Mouse (Mus musculus) mouse trophoblast stem cell (cell line): Measurements from ENCODE around the gene Snca.

Experiments used
- in situ Hi-C, 2 experiments: fragments of 300-500 bp; cut with MseI, MboI; formaldehyde crosslinking; loops; 2 replicates in 1 of 2; 3 replicates in 1 of 2; pipeline ENCODE4 v1.15.1; 2025

Gene Snca

GRCm38 (mm10) chr6:60717566-60717965 is 112.1 kb downstream of the Snca start:
- in situ Hi-C loops = no loop called here

GRCm38 (mm10) chr6:60709997-60710471 is 119.6 kb downstream of the Snca start:
- in situ Hi-C loops = no loop called here

DNA sequence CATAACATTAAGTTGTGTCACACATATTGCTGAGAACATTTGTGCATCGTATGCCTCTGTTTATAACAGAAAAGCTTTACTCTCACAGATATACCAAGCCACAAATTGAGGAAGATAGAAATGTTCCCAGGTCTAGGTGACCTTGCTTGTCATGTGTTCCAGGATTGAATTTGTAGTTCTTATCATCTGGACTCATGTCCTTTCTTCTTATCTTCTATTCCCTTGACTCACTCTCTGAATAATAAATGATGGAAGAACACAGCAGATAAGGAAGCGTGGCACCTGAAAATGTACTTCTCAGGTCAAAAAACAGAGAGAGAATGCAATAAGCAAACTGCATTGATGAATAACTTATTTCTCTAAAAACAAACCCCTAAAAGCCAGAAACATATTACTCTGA is 131.6 kb downstream of the Snca start:
- in situ Hi-C loops = loop anchor here (25.0 kb wide), 2 partner anchors 136 to 239 kb away; no protein-coding TSS in a partner anchor

GRCm38 (mm10) chr6:60687048-60687447 is 142.6 kb downstream of the Snca start:
- in situ Hi-C loops = loop anchor here (10.0 to 25.0 kb wide), 3 partner anchors 125 to 258 kb away; no protein-coding TSS in a partner anchor

DNA sequence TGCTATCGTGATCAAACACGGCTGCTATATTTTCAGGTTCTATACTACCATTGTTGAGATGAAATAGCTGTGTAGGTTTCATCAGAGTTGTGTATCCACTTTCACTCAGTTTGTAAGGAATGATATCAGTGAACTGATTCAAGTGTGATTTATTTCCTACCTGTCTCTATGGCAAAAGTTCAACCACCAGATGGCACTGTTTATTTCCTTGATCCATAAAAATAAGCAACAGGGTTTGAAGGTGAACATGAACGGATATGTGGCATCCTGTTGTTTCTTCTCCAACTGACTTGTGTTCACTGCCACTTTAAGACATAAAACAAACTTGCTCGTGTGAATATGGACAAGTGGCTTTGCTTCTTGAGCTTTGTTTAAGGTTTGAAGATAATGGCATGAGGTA is 147.4 kb downstream of the Snca start:
- in situ Hi-C loops = loop anchor here (10.0 to 25.0 kb wide), 3 partner anchors 120 to 263 kb away; no protein-coding TSS in a partner anchor
